Mouse (Mus musculus) MEL-GATA-1-ER (cell line): ENCODE data around the gene Rpp25.
A peak's percentile ranks its signal among the peaks of the same experiment; 100 is the strongest.

Experiments
- DNase-seq: peaks from one replicate; pipeline ENCODE4 v3.0.0-alpha.2; 2012; ENCODE audit warnings: low read depth; ENCODE audit errors: extremely low read depth

Gene Rpp25

GRCm38 (mm10) chr9:57521056-57521911 is 17.5 kb downstream of the Rpp25 start, which contains the start of gene Cox5a:
TSS of gene Cox5a (plus strand) at chr9:57521274.
- peak; percentile 66 for DNase-seq

GRCm38 (mm10) chr9:57522114-57522860 is 18.5 kb downstream of the Rpp25 start:
- DNase-seq = no peak

DNA sequence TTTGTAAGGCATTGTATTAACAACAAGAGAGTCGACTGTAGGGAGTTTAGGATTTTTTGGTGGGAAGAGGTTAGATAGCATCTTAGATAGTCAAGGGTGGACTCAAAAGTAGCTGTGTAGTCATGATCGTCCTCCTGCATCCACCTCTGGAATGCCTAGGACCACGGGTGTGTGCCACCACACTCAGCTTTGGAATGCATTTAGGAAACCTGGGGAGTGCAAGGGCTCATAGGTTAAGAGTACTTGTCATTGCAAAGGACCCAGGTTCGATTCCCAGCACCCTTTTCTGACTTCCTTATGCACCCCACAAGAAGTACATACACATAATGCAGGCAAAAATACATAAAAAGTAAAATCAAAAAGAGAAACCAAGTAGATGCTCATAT is 19.0 kb downstream of the Rpp25 start:
- DNase-seq = no peak

DNA sequence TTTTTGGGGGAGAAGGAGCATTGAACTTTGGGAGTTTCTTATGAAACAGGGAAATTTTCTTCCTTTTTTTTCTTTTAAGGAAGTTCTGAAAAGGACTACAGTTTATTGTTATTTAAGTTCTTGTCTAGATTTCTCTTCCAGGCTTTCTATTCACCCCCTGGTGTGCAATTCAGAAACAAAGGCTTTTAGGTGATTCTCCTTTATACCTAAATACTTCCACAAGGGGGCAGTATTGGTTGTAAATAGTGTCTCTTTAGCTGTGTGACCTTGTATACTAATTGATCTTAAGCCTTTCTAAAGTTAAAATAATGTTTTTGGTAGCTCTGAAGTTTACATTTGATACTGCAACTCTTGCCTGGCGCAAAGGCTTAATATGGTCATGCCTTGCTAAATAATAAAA is 19.9 kb downstream of the Rpp25 start:
- no peak for DNase-seq

- DNase-seq = no peak
These were observed 20.6 kb downstream of the Rpp25 start for GRCm38 (mm10) chr9:57524439-57524838.

GRCm38 (mm10) chr9:57525516-57525915 is 21.7 kb downstream of the Rpp25 start:
- no peak for DNase-seq

GRCm38 (mm10) chr9:57526435-57526834 is 22.6 kb downstream of the Rpp25 start:
- no peak for DNase-seq

DNA sequence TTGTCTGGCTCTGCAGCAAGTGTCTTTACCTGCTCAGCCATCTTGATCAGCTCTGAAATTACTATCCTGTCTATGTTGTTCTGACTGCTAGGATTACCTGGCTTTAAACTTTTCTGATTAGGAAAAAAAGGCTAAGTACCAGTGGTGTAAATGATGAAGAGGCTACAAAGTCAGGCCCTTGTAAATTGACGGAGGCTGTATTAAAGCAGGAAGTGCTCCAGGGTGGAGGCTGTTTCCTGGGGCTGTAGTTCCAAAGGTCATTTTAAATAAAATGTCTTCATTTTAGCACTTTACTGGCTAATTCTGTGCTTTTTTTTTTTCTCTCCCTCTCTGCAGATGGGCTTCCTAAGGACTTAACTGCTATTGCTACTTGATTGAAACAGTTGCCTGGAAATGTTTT is 28.1 kb downstream of the Rpp25 start:
- DNase-seq = no peak

DNA sequence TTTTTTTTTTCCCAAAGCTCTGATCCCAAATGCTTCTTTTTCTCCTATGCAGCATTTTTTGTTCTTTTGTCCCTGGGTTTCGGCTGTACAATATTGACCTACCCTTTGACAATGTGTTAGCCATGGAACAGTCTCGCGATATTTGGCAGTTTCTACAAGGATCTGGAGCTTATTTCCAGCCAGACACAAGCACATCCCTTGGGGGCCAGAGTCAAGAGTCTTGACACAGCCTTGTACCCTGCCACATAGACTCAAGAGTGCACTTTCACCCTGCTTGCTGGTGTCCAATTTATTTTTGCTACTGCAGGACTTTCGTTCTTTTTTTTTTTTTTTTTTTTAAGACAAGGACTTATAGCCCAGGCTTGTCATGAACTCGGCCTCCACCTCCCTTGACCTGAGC is 32.5 kb downstream of the Rpp25 start:
- DNase-seq = no peak

- DNase-seq = peak; percentile 57
These were observed 33.4 kb downstream of the Rpp25 start, which contains the start of gene Fam219b for GRCm38 (mm10) chr9:57537044-57537727. TSS of gene Fam219b (plus strand) at chr9:57537528.

DNA sequence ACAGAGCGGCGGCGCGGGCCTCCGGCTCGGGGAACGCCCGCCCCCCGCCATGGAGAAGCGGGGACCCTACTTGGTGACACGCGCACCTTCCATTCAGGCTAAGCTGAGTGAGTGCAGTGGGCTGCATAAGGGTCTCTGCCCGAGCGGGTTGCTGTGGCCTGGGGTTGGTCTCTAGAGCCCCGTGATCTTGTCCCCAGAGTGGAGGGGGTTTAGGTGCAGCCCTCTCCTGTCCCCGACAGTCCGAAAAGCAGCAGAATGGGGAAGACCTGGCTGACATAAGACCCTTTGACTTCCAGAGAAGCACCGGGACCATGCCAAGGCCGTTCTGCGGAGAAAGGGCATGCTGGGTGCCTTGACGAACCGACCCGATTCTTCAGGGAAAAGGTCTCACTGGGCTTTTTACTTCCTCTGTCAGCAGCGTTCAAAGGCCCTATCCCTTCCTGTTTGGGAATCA is 33.9 kb downstream of the Rpp25 start:
- no peak for DNase-seq

GRCm38 (mm10) chr9:57539550-57539949 is 35.7 kb downstream of the Rpp25 start:
- no peak for DNase-seq

GRCm38 (mm10) chr9:57541312-57541711 is 37.5 kb downstream of the Rpp25 start:
- DNase-seq = no peak

GRCm38 (mm10) chr9:57543951-57544350 is 40.1 kb downstream of the Rpp25 start:
- DNase-seq = no peak

DNA sequence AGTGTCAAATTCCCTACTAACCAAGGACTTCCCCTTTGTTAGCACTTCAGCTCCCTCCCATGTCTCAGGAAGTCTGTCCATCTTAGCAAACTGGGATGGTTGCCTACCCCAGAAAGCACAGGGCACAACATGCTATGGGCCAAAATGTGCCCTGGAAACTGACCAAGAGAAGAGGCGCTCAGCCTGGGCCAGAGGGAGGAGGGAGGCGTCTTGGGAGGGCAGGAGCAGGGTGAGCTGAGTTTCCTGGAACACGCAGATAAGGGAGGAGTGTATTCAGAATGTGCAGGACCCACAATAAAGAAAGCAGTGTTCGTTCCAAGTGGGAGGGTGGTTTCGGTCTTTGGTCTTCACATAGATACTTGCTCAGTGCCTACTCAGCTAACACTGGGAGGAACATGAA is 43.5 kb downstream of the Rpp25 start:
- DNase-seq = no peak

DNA sequence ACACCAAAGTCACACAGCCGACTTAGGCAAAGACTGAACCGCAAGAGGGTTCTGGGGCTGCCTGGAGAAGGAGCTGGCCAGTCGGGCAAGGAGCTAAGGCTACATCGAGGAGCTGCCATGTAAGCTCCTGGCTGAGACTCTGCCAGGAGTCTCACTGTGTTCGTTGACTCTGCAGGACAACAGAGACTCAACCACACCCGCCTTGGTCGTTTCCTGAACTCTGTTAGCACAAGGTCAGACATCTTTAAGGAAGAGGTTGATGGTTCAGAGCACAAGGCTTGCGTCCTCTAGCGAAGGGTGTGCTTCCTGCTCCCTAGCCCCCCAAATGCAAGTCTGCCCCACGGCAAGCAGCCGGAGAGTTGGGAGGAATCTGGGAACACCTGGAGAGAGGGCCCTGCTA is 44.0 kb downstream of the Rpp25 start:
- no peak for DNase-seq

DNA sequence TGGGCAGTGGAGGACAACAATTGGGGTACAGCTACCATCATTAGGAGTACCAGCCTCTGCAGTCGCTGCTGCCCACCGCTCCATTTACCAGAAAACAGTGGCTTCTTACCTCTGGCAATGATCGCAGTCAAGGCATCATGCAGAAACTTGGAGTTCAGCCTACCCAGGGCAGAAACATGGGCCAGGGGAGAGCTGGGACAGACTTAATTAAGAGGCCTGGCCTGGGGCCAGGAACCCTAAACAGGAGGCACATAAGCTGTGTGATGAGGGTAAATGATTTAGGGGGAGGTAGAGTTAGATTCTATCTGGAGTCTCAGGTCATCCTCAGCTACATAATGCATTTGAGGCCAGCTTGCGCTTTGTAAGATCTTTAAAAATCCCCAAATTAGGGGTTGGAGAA is 45.4 kb downstream of the Rpp25 start:
- no peak for DNase-seq

GRCm38 (mm10) chr9:57550126-57550862 is 46.5 kb downstream of the Rpp25 start:
- DNase-seq = no peak

- peak; percentile 48 for DNase-seq
These were observed 48.5 kb downstream of the Rpp25 start, which contains the start of gene Mpi for GRCm38 (mm10) chr9:57552139-57552887. TSS of gene Mpi (minus strand) at chr9:57552763.

GRCm38 (mm10) chr9:57553119-57553518 is 49.3 kb downstream of the Rpp25 start:
- DNase-seq = no peak
